Mouse (Mus musculus) heart, adult 8-10 months (tissue): ENCODE measurements around the gene Zfp119b. TPM values are rescaled to one million over a fixed set of nuclear protein-coding genes. Genes with fewer than 3 reads are reported as not detected.

Source experiments
- DNase-seq: peaks from one replicate; pipeline ENCODE4 v3.0.0; 2022; ENCODE audit warnings: low spot score
- total RNA-seq, 4 experiments: library from RNA; stranded (reverse); gene quantifications; 2 replicates each; pipeline ENCODE4 v1.2.4; 2022

Gene Zfp119b
- total RNA-seq: 1 to 10 TPM; 2.4 to 3.9 (median 3.1) TPM

DNA sequence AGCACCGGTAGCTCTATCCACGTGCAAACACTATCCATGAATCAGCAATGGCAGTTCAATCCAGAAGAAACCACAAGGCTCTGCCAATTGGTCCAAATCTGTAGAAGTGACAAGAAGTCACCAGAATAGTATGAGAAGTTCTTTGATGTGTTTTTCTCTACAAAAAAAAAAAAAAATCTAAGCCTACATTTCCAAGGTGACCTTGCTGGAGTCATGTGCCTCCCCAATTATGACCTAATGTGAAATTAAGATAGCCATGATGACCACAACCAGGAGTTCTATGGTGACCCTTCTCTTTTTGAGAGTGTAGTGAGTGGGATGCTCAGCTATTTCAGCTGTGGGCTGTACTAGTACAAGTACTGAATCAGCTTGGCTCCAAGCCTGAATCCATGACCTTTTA, at the start of gene Zfp119b:
Gene Zfp119b, minus strand, starts transcription at position 101 of the 400 bp plus-strand sequence.
- no peak for DNase-seq

GRCm38 (mm10) chr17:55996007-55996406, 46.7 kb upstream of the Zfp119b start:
- no peak for DNase-seq

DNA sequence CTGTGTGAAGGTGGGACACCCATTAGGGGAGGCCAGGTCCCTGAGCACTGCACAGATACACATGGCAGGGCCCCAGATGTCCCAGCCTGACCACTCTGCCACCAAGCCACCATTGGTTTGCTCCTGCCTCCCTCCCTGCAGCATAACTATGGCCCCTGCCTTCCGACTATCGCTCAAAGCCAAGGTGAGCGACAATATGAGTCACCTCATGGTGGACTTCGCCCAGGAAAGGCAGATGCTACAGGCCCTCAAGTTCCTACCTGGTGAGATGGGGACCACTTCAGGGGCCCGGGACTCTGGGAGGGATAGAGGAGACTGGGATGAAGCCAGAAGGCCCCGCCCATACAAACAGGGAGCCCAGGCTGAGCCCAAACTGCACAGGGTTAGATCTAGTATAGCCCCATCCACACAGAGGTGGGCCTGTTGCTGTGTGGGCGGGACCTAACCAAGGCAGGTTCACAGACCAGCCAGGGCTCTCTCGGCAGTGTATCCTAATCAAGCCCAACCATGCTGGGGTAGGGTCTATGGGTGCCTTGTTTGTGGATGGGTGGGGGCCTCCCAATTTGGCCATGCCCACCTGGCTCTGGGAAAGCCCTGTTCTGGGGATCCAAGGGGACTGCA, 41.1 kb upstream of the Zfp119b start:
- no peak for DNase-seq

GRCm38 (mm10) chr17:55986030-55986961, 37.0 kb upstream of the Zfp119b start, which contains the start of gene Fsd1:
Gene Fsd1 (plus strand): TSS chr17:55986509.
- no peak for DNase-seq

DNA sequence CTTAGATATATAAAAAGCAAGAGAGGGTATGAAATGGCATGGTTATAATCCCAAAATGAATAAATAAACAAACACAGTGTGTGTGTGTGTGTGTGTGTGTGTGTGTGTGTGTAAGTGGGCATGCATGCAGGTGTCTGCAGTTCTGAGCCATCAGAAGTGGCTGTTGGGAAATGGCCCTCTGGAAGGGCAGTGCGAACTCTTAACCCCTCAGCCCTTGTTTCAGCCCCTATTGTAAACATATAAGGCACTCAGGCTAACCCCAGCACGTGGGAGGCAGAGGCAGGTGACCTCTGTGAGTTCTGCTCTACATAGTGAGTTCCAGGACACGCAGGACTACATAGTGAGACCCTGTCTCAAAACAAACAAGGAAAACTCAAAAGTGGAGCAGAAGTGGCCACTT, 28.0 kb upstream of the Zfp119b start:
- DNase-seq: no peak

GRCm38 (mm10) chr17:55976255-55976862, 27.1 kb upstream of the Zfp119b start:
- peak; percentile 67 for DNase-seq

DNA sequence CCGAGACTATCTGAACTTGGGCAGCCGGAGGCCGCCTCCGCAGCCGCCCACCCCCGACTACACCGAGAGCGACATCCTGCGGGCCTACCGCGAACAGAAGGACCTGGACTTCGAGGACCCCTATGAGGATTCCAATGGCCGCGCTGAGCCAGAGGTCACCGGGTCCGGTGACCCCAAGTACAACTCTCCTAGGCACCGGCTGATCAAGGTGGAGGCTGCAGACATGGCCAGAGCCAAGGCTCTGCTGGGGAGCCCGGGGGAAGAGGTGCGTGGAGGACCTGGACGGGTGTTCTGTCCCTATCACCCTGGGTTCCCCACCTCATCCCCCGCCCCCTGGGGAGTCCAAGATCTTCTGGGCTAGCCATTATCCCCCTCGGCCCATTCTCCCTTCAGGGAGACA, 22.2 kb upstream of the Zfp119b start:
- no peak for DNase-seq

- DNase-seq: no peak
Observed at GRCm38 (mm10) chr17:55969966-55970891, 20.9 kb upstream of the Zfp119b start, which contains the start of gene Shd. Gene Shd (plus strand): TSS chr17:55970467.

- DNase-seq: no peak
Observed at GRCm38 (mm10) chr17:55969560-55969959, 20.3 kb upstream of the Zfp119b start.

DNA sequence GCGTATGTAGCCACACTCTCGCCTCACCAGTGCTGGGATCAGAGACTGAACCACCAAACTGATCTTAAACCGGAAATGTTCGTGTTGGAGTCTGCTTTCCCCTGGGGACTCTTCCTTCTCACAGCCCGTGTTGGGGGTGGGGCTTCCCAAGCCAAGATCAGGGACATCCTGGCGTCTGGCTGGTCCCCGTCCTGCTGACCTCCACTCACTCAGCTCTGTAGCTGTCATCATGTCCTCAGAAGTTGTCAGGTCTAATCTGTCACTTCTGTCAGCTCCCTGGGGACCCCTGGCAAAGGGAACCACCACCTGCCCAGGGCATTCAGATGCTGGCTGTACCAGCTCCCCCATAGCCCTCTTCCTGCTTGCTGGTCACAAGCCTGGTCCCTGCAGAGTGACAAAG, 18.9 kb upstream of the Zfp119b start:
- DNase-seq: no peak

GRCm38 (mm10) chr17:55967186-55967585, 17.9 kb upstream of the Zfp119b start:
- DNase-seq: no peak

GRCm38 (mm10) chr17:55964996-55965395, 15.7 kb upstream of the Zfp119b start:
- no peak for DNase-seq

- no peak for DNase-seq
Observed at GRCm38 (mm10) chr17:55964496-55964895, 15.2 kb upstream of the Zfp119b start.

GRCm38 (mm10) chr17:55963171-55963570, 13.9 kb upstream of the Zfp119b start:
- DNase-seq: no peak

DNA sequence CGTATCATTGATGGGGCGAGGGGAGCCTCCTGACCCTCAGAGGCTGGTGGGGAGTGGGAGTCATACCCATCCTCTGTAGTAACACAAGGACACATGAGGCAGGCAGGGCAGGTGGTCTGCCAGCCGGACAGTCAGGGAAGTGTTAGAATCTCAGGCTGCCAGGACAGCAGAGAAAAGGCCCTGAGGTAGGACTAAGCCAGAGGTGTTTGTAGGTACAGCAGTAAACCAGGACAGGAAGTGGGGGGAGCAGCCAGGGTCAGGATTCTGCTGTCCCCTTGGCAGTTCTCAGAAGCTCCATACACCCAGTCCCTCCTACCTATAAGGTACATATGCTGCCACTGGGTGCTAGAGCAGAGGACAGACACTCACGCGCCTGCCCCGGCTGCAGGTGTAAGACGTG, 12.3 kb upstream of the Zfp119b start:
- DNase-seq: no peak

DNA sequence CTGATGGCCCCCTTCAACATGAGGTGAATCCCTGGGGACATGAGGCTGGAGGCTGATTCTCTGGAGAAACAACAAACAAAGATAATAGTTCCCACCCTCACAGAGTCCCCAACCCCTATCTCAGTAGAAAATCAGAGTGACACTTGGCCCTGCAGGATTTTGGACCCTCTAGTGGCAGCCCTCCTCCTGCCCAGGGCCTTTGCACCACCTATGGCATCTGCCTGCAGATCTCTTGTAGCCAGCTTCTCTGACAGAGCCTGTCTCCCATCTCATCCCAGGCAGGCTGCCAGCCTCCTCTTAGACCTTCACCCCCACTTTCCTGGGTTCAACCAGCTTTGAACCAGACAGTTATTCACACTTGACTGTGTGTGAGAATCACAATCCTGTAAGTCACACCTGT, 11.5 kb upstream of the Zfp119b start:
- DNase-seq: no peak

DNA sequence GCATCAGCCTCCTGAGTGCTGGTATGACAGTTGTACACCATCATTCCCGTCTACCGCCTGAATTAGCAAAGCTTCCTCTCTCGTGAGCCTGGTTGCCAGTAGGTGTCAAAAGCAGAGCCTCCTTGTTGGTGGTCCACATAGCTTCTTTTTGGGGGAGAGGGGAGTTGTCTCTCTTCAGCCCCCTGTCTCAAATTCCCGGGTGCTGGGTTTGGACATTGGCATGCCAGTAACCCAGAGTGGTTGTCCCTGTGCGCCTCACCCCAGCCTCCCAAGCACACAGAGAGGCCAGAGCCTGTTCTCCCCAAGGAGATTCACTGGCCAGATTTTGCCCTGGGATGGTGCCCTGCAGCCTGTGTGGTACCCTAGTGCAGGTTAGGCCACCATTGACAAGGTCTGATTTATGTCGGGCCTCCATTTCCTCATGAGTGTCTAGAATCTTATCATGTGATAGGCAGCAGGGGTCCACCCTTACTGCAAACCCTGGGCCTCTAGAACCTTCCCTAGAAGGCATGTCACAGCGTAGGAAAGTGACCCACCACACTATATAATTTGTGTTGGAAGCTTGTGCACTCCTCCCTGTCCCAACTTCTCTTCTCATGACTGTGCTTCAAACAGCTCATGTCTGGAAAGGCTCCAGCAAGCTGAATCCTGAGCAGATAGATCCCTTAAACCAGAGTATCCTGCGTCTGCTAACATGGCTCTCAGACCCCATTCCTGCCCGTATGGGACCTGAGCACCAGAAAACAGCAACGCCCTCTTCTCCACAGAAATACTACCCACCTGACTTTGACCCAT, 10.8 kb upstream of the Zfp119b start:
- no peak for DNase-seq

DNA sequence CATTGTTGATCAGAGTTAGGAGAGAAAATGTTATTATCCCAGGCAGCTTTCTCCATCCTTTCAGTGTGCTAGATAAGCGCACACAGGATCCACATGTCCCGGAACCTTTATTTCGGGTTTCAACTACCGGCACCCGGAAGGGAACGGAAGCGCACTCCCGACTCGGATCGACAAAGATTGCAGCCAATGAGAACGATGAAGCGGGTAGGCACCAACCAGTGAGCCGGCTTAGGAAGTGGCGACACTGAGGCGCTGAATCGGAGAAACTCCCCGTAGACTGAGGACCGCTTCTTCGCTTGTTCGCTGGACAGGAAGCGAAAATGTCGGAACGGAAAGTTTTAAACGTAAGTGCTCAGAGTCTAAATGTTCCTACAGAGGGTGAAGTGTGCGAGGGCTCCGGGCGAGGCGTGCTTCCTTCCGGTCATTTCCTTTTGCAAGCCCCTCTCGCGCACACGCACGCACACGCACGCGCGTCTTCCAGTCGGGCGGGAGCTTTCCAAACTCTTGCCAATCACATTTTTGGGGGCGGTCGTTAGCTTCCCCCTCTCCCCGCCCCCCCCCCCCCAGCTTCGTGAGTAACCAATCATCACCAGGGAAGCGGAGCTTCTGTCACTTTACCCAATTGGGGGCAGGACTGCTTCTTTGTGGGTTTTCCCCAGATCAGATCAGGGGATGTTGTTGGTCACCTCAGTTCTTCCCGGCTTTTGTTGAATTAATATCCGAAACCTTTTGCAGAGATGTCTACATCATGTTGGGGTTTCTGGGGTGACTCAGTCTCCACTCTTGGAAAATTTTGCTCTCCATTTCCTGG, 9.8 kb upstream of the Zfp119b start, which contains the start of gene Yju2:
Gene Yju2, plus strand, starts transcription at position 182 of the 811 bp plus-strand sequence.
- DNase-seq: peak; percentile 96

- no peak for DNase-seq
Observed at GRCm38 (mm10) chr17:55958584-55958886, 9.2 kb upstream of the Zfp119b start.
